Mouse (Mus musculus): ENCODE data around the gene Olfr1220. TPM values are rescaled to one million over a fixed set of nuclear protein-coding genes. Genes with fewer than 3 reads are reported as not detected.

Olfr1220 gene
- polyA plus RNA-seq (2011; ENCODE audit: insufficient read depth, insufficient read length, low read depth, missing spikeins), result not detected in 2 replicates

GRCm38 (mm10) chr2:89106735-89107134 lies at the start of gene Olfr1220:
TSS of gene Olfr1220 (minus strand) at chr2:89106835.
- no peaks in the 10 kb centered on the region for H3K36me3 ChIP-seq (ENCODE audit: control insufficient read depth, insufficient read depth, low read length, poor library complexity, severe bottlenecking)
- TF ChIP-seq EP300 (IDR thresholded peaks at IDR 0.05; ENCODE audit: insufficient read depth, low read depth, low read length), result no peak
- no peak for TF ChIP-seq CTCF (IDR thresholded peaks at IDR 0.05; ENCODE audit: low read depth, low read length)
- TF ChIP-seq POLR2A (IDR thresholded peaks at IDR 0.05; ENCODE audit: insufficient read depth, low read length), result no peak
- no peaks in the 10 kb centered on the region for H3K9me3 ChIP-seq (replicated peaks; ENCODE audit: control insufficient read depth, insufficient read depth, low read length, poor library complexity, severe bottlenecking)
- H3K4me3 ChIP-seq (ENCODE audit: low read depth, low read length), result no peak within 1 kb of the TSS
- no peaks in the 10 kb centered on the region for H3K4me1 ChIP-seq (ENCODE audit: control insufficient read depth, insufficient read depth, low read length)
- no peaks in the 10 kb centered on the region for H3K27me3 ChIP-seq (ENCODE audit: control insufficient read depth, insufficient read depth, low read length, poor library complexity, severe bottlenecking)
- H3K27ac ChIP-seq (ENCODE audit: insufficient read depth, low read length), result no peak within 1 kb of the TSS
- H3K9ac ChIP-seq (ENCODE audit: low read depth, poor library complexity, severe bottlenecking), result no peak within 1 kb of the TSS

GRCm38 (mm10) chr2:89151460-89151859 lies 44.8 kb upstream of the Olfr1220 start, which contains the start of gene Olfr1223:
TSS of gene Olfr1223 (minus strand) at chr2:89151560.
- Histone ChIP-seq H3K27me3 (ENCODE audit: control insufficient read depth, insufficient read depth, low read length, poor library complexity, severe bottlenecking) (no peaks in the 10 kb centered on the region), H3K9me3 (replicated peaks; ENCODE audit: control insufficient read depth, insufficient read depth, low read length, poor library complexity, severe bottlenecking) (no peaks in the 10 kb centered on the region), H3K4me1 (ENCODE audit: control insufficient read depth, insufficient read depth, low read length) (no peaks in the 10 kb centered on the region), H3K4me3 (ENCODE audit: low read depth, low read length) (no peak within 1 kb of the TSS), H3K27ac (ENCODE audit: insufficient read depth, low read length) (no peak within 1 kb of the TSS), H3K36me3 (ENCODE audit: control insufficient read depth, insufficient read depth, low read length, poor library complexity, severe bottlenecking) (no peaks in the 10 kb centered on the region), H3K9ac (ENCODE audit: low read depth, poor library complexity, severe bottlenecking) (no peak within 1 kb of the TSS)
- TF ChIP-seq EP300 (IDR thresholded peaks at IDR 0.05; ENCODE audit: insufficient read depth, low read depth, low read length), result no peak
- no peak for TF ChIP-seq CTCF (IDR thresholded peaks at IDR 0.05; ENCODE audit: low read depth, low read length)
- TF ChIP-seq POLR2A (IDR thresholded peaks at IDR 0.05; ENCODE audit: insufficient read depth, low read length), result no peak

GRCm38 (mm10) chr2:89132954-89133353 lies 26.3 kb upstream of the Olfr1220 start, which contains the start of gene Olfr1222:
TSS of gene Olfr1222 (minus strand) at chr2:89133054.
- Histone ChIP-seq H3K36me3 (ENCODE audit: control insufficient read depth, insufficient read depth, low read length, poor library complexity, severe bottlenecking) (no peaks in the 10 kb centered on the region), H3K27me3 (ENCODE audit: control insufficient read depth, insufficient read depth, low read length, poor library complexity, severe bottlenecking) (no peaks in the 10 kb centered on the region), H3K4me1 (ENCODE audit: control insufficient read depth, insufficient read depth, low read length) (no peaks in the 10 kb centered on the region), H3K9ac (ENCODE audit: low read depth, poor library complexity, severe bottlenecking) (no peak within 1 kb of the TSS), H3K4me3 (ENCODE audit: low read depth, low read length) (no peak within 1 kb of the TSS), H3K27ac (ENCODE audit: insufficient read depth, low read length) (no peak within 1 kb of the TSS), H3K9me3 (replicated peaks; ENCODE audit: control insufficient read depth, insufficient read depth, low read length, poor library complexity, severe bottlenecking) (no peaks in the 10 kb centered on the region)
- TF ChIP-seq CTCF (IDR thresholded peaks at IDR 0.05; ENCODE audit: low read depth, low read length) (no peak), POLR2A (IDR thresholded peaks at IDR 0.05; ENCODE audit: insufficient read depth, low read length) (no peak), EP300 (IDR thresholded peaks at IDR 0.05; ENCODE audit: insufficient read depth, low read depth, low read length) (no peak)

GRCm38 (mm10) chr2:89117183-89117582 lies 10.5 kb upstream of the Olfr1220 start, which contains the start of gene Olfr1221:
TSS of gene Olfr1221 (minus strand) at chr2:89117283.
- H3K9ac ChIP-seq (ENCODE audit: low read depth, poor library complexity, severe bottlenecking), result no peak within 1 kb of the TSS
- no peaks in the 10 kb centered on the region for H3K27me3 ChIP-seq (ENCODE audit: control insufficient read depth, insufficient read depth, low read length, poor library complexity, severe bottlenecking)
- H3K36me3 ChIP-seq (ENCODE audit: control insufficient read depth, insufficient read depth, low read length, poor library complexity, severe bottlenecking), result no peaks in the 10 kb centered on the region
- TF ChIP-seq EP300 (IDR thresholded peaks at IDR 0.05; ENCODE audit: insufficient read depth, low read depth, low read length), result no peak
- no peak for TF ChIP-seq CTCF (IDR thresholded peaks at IDR 0.05; ENCODE audit: low read depth, low read length)
- no peak for TF ChIP-seq POLR2A (IDR thresholded peaks at IDR 0.05; ENCODE audit: insufficient read depth, low read length)
- H3K27ac ChIP-seq (ENCODE audit: insufficient read depth, low read length), result no peak within 1 kb of the TSS
- H3K4me1 ChIP-seq (ENCODE audit: control insufficient read depth, insufficient read depth, low read length), result no peaks in the 10 kb centered on the region
- H3K9me3 ChIP-seq (replicated peaks; ENCODE audit: control insufficient read depth, insufficient read depth, low read length, poor library complexity, severe bottlenecking), result no peaks in the 10 kb centered on the region
- no peak within 1 kb of the TSS for H3K4me3 ChIP-seq (ENCODE audit: low read depth, low read length)

GRCm38 (mm10) chr2:89105651-89106050 lies 984 bp downstream of the Olfr1220 start:
- TF ChIP-seq EP300 (IDR thresholded peaks at IDR 0.05; ENCODE audit: insufficient read depth, low read depth, low read length), result no peak
- TF ChIP-seq POLR2A (IDR thresholded peaks at IDR 0.05; ENCODE audit: insufficient read depth, low read length), result no peak
- no peak for TF ChIP-seq CTCF (IDR thresholded peaks at IDR 0.05; ENCODE audit: low read depth, low read length)
- H3K9ac ChIP-seq (ENCODE audit: low read depth, poor library complexity, severe bottlenecking), result no peak overlapping the region

GRCm38 (mm10) chr2:89093848-89094247 lies 12.8 kb downstream of the Olfr1220 start:
- H3K4me1 ChIP-seq (ENCODE audit: control insufficient read depth, insufficient read depth, low read length), result no peaks in the 10 kb centered on the region
- H3K36me3 ChIP-seq (ENCODE audit: control insufficient read depth, insufficient read depth, low read length, poor library complexity, severe bottlenecking), result no peaks in the 10 kb centered on the region
- TF ChIP-seq POLR2A (IDR thresholded peaks at IDR 0.05; ENCODE audit: insufficient read depth, low read length), result no peak
- no peak for TF ChIP-seq CTCF (IDR thresholded peaks at IDR 0.05; ENCODE audit: low read depth, low read length)
- no peak for TF ChIP-seq EP300 (IDR thresholded peaks at IDR 0.05; ENCODE audit: insufficient read depth, low read depth, low read length)
- no peaks in the 10 kb centered on the region for H3K9me3 ChIP-seq (replicated peaks; ENCODE audit: control insufficient read depth, insufficient read depth, low read length, poor library complexity, severe bottlenecking)
- H3K27me3 ChIP-seq (ENCODE audit: control insufficient read depth, insufficient read depth, low read length, poor library complexity, severe bottlenecking), result no peaks in the 10 kb centered on the region
- H3K27ac ChIP-seq (ENCODE audit: insufficient read depth, low read length), result no peak overlapping the region
- no peak overlapping the region for H3K9ac ChIP-seq (ENCODE audit: low read depth, poor library complexity, severe bottlenecking)
- H3K4me3 ChIP-seq (ENCODE audit: low read depth, low read length), result no peak overlapping the region

More at GRCm38 (mm10) chr2:89105651-89106050, 984 bp downstream of the Olfr1220 start:
- H3K4me1 ChIP-seq (ENCODE audit: control insufficient read depth, insufficient read depth, low read length), result no peaks in the 10 kb centered on the region
- no peaks in the 10 kb centered on the region for H3K36me3 ChIP-seq (ENCODE audit: control insufficient read depth, insufficient read depth, low read length, poor library complexity, severe bottlenecking)
- H3K27ac ChIP-seq (ENCODE audit: insufficient read depth, low read length), result no peak overlapping the region
- no peak overlapping the region for H3K4me3 ChIP-seq (ENCODE audit: low read depth, low read length)
- H3K9me3 ChIP-seq (replicated peaks; ENCODE audit: control insufficient read depth, insufficient read depth, low read length, poor library complexity, severe bottlenecking), result no peaks in the 10 kb centered on the region
- no peaks in the 10 kb centered on the region for H3K27me3 ChIP-seq (ENCODE audit: control insufficient read depth, insufficient read depth, low read length, poor library complexity, severe bottlenecking)
